Mouse (Mus musculus) testis, postnatal 14 days (tissue): ENCODE results near the gene Cds1.

Source experiments
- DNase-seq: peaks from one replicate; pipeline ENCODE4 v3.0.0; 2021; ENCODE audit warnings: low spot score

Cds1 gene

GRCm38 (mm10) chr5:101776528-101776927 lies 11.6 kb downstream of the Cds1 start:
- no peak for DNase-seq

- no peak for DNase-seq
Observed at GRCm38 (mm10) chr5:101779376-101779863, 14.5 kb downstream of the Cds1 start.

- DNase-seq = no peak
Observed at GRCm38 (mm10) chr5:101780918-101781317, 16.0 kb downstream of the Cds1 start.

- no peak for DNase-seq
Observed at GRCm38 (mm10) chr5:101784328-101784727, 19.4 kb downstream of the Cds1 start.

GRCm38 (mm10) chr5:101784787-101785186 lies 19.9 kb downstream of the Cds1 start:
- no peak for DNase-seq

GRCm38 (mm10) chr5:101785921-101786614 lies 21.1 kb downstream of the Cds1 start:
- DNase-seq = no peak

GRCm38 (mm10) chr5:101789770-101790169 lies 24.8 kb downstream of the Cds1 start:
- no peak for DNase-seq

- DNase-seq = no peak
Observed at GRCm38 (mm10) chr5:101790560-101790959, 25.6 kb downstream of the Cds1 start.

GRCm38 (mm10) chr5:101792665-101793064 lies 27.7 kb downstream of the Cds1 start:
- DNase-seq = no peak

- no peak for DNase-seq
Observed at GRCm38 (mm10) chr5:101801891-101802290, 37.0 kb downstream of the Cds1 start.

- no peak for DNase-seq
Observed at GRCm38 (mm10) chr5:101802358-101803022, 37.6 kb downstream of the Cds1 start.

GRCm38 (mm10) chr5:101811296-101812169 lies 46.6 kb downstream of the Cds1 start:
- no peak for DNase-seq

- DNase-seq = no peak
Observed at GRCm38 (mm10) chr5:101816822-101817221, 51.9 kb downstream of the Cds1 start.

GRCm38 (mm10) chr5:101819216-101819615 lies 54.3 kb downstream of the Cds1 start:
- no peak for DNase-seq

- DNase-seq = no peak
Observed at GRCm38 (mm10) chr5:101819844-101820243, 54.9 kb downstream of the Cds1 start.

GRCm38 (mm10) chr5:101821052-101821451 lies 56.1 kb downstream of the Cds1 start:
- no peak for DNase-seq

- no peak for DNase-seq
Observed at GRCm38 (mm10) chr5:101821491-101822310, 56.8 kb downstream of the Cds1 start.

- DNase-seq = no peak
Observed at GRCm38 (mm10) chr5:101822311-101822670, 57.4 kb downstream of the Cds1 start.

GRCm38 (mm10) chr5:101825111-101825911 lies 60.4 kb downstream of the Cds1 start:
- DNase-seq = no peak

- DNase-seq = peak; percentile 40
Observed at GRCm38 (mm10) chr5:101826531-101826970, 61.6 kb downstream of the Cds1 start.

- DNase-seq = no peak
Observed at GRCm38 (mm10) chr5:101827477-101827876, 62.5 kb downstream of the Cds1 start.
